Mouse (Mus musculus) adrenal gland, postnatal 36 days (tissue): ENCODE data around the gene Ppp6r3. TPM values are rescaled to one million over a fixed set of nuclear protein-coding genes. Genes with fewer than 3 reads are reported as not detected.
A peak's percentile ranks its signal among the peaks of the same experiment; 100 is the strongest.
"Not testable (repeated sequence)": the region's sequence is repeated elsewhere in the genome, so short reads cannot be mapped to it uniquely, and the experiment has no call there.

ENCODE experiments used
- DNase-seq, 2 experiments: peaks; one replicate each; pipeline ENCODE4 v3.0.0; 2021; ENCODE audit warnings: mixed read lengths in 1 of 2
- total RNA-seq, 2 experiments: library from RNA; stranded (reverse); gene quantifications; 2 replicates each; pipeline ENCODE4 v1.2.3; 2021

The Ppp6r3 gene
- total RNA-seq, 2 experiments from 2014 or later, result 92.7 to 98.6 TPM

- peak; percentile 15 to 29 for DNase-seq
Observed at GRCm38 (mm10) chr19:3576451-3577264, 1.1 kb upstream of the Ppp6r3 start.

- peak; percentile 88 to 92 for DNase-seq
Observed at GRCm38 (mm10) chr19:3575276-3575631, 295 bp downstream of the Ppp6r3 start.

- no peak for DNase-seq
Observed at GRCm38 (mm10) chr19:3574593-3575094, 905 bp downstream of the Ppp6r3 start.

- peak; percentile 37 to 59 for DNase-seq
Observed at GRCm38 (mm10) chr19:3564309-3564708, 11.2 kb downstream of the Ppp6r3 start.

GRCm38 (mm10) chr19:3562752-3563151, 12.8 kb downstream of the Ppp6r3 start:
- no peak for DNase-seq

GRCm38 (mm10) chr19:3562298-3562697, 13.3 kb downstream of the Ppp6r3 start:
- DNase-seq, result no peak

GRCm38 (mm10) chr19:3556169-3556827, 19.3 kb downstream of the Ppp6r3 start:
- DNase-seq, result no peak

GRCm38 (mm10) chr19:3554785-3555184, 20.8 kb downstream of the Ppp6r3 start:
- no peak for DNase-seq

- no peak for DNase-seq
Observed at GRCm38 (mm10) chr19:3551573-3552159, 23.9 kb downstream of the Ppp6r3 start.

- DNase-seq, result no peak
Observed at GRCm38 (mm10) chr19:3550101-3550500, 25.4 kb downstream of the Ppp6r3 start.

- DNase-seq, result no peak
Observed at GRCm38 (mm10) chr19:3549263-3549662, 26.3 kb downstream of the Ppp6r3 start.

GRCm38 (mm10) chr19:3548311-3548710, 27.2 kb downstream of the Ppp6r3 start:
- DNase-seq, result no peak

- no peak for DNase-seq
Observed at GRCm38 (mm10) chr19:3544995-3545394, 30.6 kb downstream of the Ppp6r3 start.

GRCm38 (mm10) chr19:3542591-3542990, 33.0 kb downstream of the Ppp6r3 start:
- no peak for DNase-seq

GRCm38 (mm10) chr19:3540997-3541396, 34.6 kb downstream of the Ppp6r3 start:
- no peak for DNase-seq

- no peak for DNase-seq
Observed at GRCm38 (mm10) chr19:3540254-3540653, 35.3 kb downstream of the Ppp6r3 start.

- DNase-seq, result no peak
Observed at GRCm38 (mm10) chr19:3539456-3539855, 36.1 kb downstream of the Ppp6r3 start.

- DNase-seq, result no peak
Observed at GRCm38 (mm10) chr19:3537658-3538057, 37.9 kb downstream of the Ppp6r3 start.

- no peak for DNase-seq
Observed at GRCm38 (mm10) chr19:3534945-3535344, 40.6 kb downstream of the Ppp6r3 start.

- DNase-seq, result not testable (repeated sequence)
Observed at GRCm38 (mm10) chr19:3533266-3533966, 42.1 kb downstream of the Ppp6r3 start.

- DNase-seq, result no peak
Observed at GRCm38 (mm10) chr19:3532717-3533260, 42.8 kb downstream of the Ppp6r3 start.

- no peak for DNase-seq
Observed at GRCm38 (mm10) chr19:3529781-3530180, 45.8 kb downstream of the Ppp6r3 start.
